Mouse (Mus musculus): ENCODE measurements around the gene Foxp3. TPM values are rescaled to one million over a fixed set of nuclear protein-coding genes. Genes with fewer than 3 reads are reported as not detected.

Gene Foxp3
- polyA plus RNA-seq (2012; ENCODE audit: insufficient read depth, insufficient read length, low replicate concordance, missing spikeins): not detected in 2 replicates

DNA sequence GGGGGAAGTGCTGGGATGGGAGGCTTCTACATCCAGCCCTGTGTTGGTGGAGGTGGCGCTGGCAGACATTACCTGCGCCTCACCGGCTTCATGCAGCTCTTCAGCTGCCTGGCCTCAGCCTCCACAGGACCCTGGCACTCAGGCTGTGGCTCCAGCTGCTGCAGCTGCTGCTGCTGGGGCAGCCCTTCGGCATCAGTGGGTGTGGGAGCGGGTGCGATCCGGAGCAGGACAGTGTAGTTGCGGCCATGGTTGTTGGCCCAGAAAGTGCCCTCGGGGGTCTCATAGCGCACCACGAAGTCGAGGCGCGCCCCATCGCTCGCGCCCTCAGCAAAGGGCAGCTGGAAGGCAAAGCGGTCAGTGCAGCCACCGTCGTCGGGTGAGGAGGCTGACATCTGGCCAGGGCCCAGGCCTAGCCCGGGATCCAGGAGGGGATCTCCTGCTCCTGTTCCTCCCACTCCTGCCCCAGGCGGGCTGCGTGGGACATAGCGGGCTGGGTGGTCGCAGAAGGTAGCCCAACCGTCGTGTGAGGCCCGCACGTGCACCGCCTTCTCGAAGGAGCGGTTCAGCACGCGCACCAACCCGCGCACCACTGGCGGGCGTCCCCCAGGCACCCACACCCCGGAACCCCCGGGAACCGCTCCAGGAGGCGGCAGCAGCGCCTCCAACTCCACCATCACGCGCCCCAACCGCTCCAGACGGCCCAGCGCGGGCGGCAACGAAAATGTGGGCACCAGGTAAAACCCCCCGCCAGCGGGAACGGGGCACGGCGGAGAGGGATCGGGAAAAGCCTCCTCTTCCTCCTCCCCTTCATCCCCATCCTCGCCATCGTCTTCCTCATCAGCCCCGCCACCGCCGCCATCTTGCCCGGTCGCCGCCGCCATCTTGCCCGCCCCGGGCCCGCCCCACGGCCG is at the start of gene Foxp3:
Gene Foxp3, plus strand, starts transcription at position 469 of the 911 bp plus-strand sequence.
- 23% methylated on average over 70 of the region's 72 CpGs for WGBS
- H3K4me3 ChIP-seq (ENCODE audit: insufficient read depth, low read depth, low read length): peak within 1 kb of the TSS; percentile 92
- TF ChIP-seq POLR2A (IDR thresholded peaks at IDR 0.05; ENCODE audit: insufficient read depth, low read depth, low read length) (no peak), CTCF (IDR thresholded peaks at IDR 0.05; ENCODE audit: insufficient read depth, low read depth, low read length) (no peak)
- peak within 1 kb of the TSS; percentile 99 for H3K27ac ChIP-seq (ENCODE audit: insufficient read depth, low read depth, low read length)
- peaks cover 20% of the 10 kb centered on the region for H3K4me1 ChIP-seq (ENCODE audit: control insufficient read depth, insufficient read depth, low read length)

GRCm38 (mm10) chrX:7524961-7525360 is 48.5 kb upstream of the Foxp3 start:
- TF ChIP-seq CTCF (IDR thresholded peaks at IDR 0.05; ENCODE audit: insufficient read depth, low read depth, low read length): no peak
- no peak for TF ChIP-seq POLR2A (IDR thresholded peaks at IDR 0.05; ENCODE audit: insufficient read depth, low read depth, low read length)
- no peak overlapping the region for H3K4me3 ChIP-seq (ENCODE audit: insufficient read depth, low read depth, low read length)
- H3K27ac ChIP-seq (ENCODE audit: insufficient read depth, low read depth, low read length): no peak overlapping the region
- WGBS: 37% methylated on average over 3 of the region's 3 CpGs
- H3K4me1 ChIP-seq (ENCODE audit: control insufficient read depth, insufficient read depth, low read length): no peaks in the 10 kb centered on the region

DNA sequence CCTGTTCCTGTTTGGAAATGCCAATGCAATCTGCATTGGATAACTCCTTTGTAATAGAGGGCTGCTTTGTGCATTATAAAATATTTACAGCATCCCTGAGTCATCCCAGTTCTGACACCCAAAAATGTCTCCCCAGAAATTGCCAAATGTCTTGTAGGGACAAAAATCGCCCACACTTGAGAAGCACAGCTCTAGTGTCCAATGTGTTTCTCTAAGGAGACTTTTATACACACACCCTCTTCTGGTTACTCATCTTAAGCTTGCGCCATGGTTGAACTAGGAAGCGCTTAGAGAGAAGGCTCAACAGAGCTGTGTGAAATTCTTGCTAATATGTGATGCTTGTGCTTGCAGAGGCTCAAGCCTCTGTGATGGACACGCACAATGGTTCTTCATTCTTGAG is 20.0 kb upstream of the Foxp3 start:
- TF ChIP-seq POLR2A (IDR thresholded peaks at IDR 0.05; ENCODE audit: insufficient read depth, low read depth, low read length) (no peak), CTCF (IDR thresholded peaks at IDR 0.05; ENCODE audit: insufficient read depth, low read depth, low read length) (no peak)
- Histone ChIP-seq H3K4me1 (ENCODE audit: control insufficient read depth, insufficient read depth, low read length) (no peaks in the 10 kb centered on the region), H3K27ac (ENCODE audit: insufficient read depth, low read depth, low read length) (no peak overlapping the region), H3K4me3 (ENCODE audit: insufficient read depth, low read depth, low read length) (no peak overlapping the region)
- 88% methylated on average over 4 of the region's 4 CpGs for WGBS

DNA sequence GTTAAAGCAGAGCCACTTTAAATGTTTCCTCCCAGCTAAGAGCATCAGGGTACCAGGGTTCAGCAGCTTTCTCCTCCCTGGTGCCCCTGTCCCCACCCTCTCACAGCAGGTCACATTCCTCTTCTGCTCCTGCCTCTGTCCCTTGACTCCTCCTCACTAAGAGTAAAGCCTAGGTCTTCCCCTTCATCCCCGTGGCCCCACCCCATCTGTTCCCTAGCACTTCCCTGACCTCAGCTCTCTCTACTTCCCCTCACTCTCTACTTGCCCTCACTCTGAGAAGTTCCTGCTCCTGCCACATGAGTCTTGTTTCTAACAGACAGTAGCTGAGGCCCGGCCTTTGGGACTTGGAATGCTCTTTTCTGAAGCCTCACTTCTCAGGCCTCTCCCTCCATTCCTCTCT is 10.4 kb upstream of the Foxp3 start:
- TF ChIP-seq CTCF (IDR thresholded peaks at IDR 0.05; ENCODE audit: insufficient read depth, low read depth, low read length): no peak
- no peak for TF ChIP-seq POLR2A (IDR thresholded peaks at IDR 0.05; ENCODE audit: insufficient read depth, low read depth, low read length)
- Histone ChIP-seq H3K27ac (ENCODE audit: insufficient read depth, low read depth, low read length) (no peak overlapping the region), H3K4me1 (ENCODE audit: control insufficient read depth, insufficient read depth, low read length) (no peaks in the 10 kb centered on the region), H3K4me3 (ENCODE audit: insufficient read depth, low read depth, low read length) (no peak overlapping the region)
- WGBS: 40% methylated on average over 2 of the region's 2 CpGs

DNA sequence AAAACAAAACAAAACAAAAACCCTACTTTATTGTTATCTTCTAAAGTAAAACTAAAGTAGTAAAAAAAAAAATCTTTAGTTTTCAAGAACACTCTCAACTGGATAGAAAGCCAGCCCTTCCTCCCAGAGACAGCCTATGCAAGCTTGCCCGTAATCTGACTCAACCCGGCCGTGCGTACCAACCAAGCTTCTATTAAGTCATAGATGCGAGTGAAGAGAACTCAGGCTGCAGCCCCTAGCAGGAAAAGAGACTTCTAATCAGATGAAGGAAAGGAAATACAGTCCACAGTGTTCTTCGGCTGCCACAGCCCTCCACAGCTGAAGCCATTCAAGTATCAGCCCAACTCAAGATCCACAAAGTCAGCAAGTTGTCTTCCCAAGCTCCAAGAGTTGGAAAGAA is 7.1 kb upstream of the Foxp3 start:
- WGBS: 85% methylated on average over 6 of the region's 6 CpGs
- H3K4me3 ChIP-seq (ENCODE audit: insufficient read depth, low read depth, low read length): no peak overlapping the region
- TF ChIP-seq POLR2A (IDR thresholded peaks at IDR 0.05; ENCODE audit: insufficient read depth, low read depth, low read length): no peak
- TF ChIP-seq CTCF (IDR thresholded peaks at IDR 0.05; ENCODE audit: insufficient read depth, low read depth, low read length): no peak
- H3K27ac ChIP-seq (ENCODE audit: insufficient read depth, low read depth, low read length): no peak overlapping the region
- H3K4me1 ChIP-seq (ENCODE audit: control insufficient read depth, insufficient read depth, low read length): peaks cover 7% of the 10 kb centered on the region; the same call in 1 of the 2 replicates

GRCm38 (mm10) chrX:7567491-7567890 is 6.0 kb upstream of the Foxp3 start:
- peaks cover 9% of the 10 kb centered on the region for H3K4me1 ChIP-seq (ENCODE audit: control insufficient read depth, insufficient read depth, low read length)
- TF ChIP-seq POLR2A (IDR thresholded peaks at IDR 0.05; ENCODE audit: insufficient read depth, low read depth, low read length) (no peak), CTCF (IDR thresholded peaks at IDR 0.05; ENCODE audit: insufficient read depth, low read depth, low read length) (no peak)
- 63% methylated on average over 9 of the region's 9 CpGs for WGBS
- no peak overlapping the region for H3K4me3 ChIP-seq (ENCODE audit: insufficient read depth, low read depth, low read length)
- no peak overlapping the region for H3K27ac ChIP-seq (ENCODE audit: insufficient read depth, low read depth, low read length)

DNA sequence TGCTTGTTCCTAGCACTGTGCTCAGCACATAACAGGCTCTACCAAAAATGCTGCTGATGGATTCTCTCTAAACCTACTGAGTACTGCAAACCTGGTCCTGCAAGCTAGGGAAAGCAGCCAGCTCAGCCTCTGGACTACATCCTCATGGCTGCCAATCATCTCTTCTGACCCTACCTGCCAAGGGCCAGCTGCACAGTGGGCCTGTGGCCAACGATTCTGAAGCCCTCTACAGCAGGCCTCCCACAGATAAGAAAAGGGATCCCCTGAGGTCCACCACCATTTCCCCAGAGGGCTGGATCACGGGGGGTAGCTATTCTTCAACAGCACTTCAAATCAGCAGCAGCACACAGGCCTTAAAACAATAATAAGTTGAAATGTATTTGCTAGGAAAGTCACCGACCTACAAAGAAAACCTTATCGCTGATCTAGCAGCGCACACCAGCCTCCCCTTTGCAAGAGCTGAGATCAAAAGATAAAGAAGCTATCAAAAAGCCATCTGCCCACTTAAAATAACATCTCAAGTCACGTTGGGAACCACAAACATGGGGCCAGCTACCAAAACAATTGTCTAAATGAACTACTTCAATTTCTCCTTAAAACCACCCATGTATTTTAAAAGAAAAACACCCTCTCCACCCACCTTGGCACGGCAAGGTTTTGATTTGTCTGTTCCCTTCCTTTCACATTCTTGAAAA is 2.8 kb upstream of the Foxp3 start:
- peaks cover 20% of the 10 kb centered on the region for H3K4me1 ChIP-seq (ENCODE audit: control insufficient read depth, insufficient read depth, low read length)
- WGBS: 40% methylated on average over 7 of the region's 7 CpGs
- no peak overlapping the region for H3K27ac ChIP-seq (ENCODE audit: insufficient read depth, low read depth, low read length)
- no peak for TF ChIP-seq CTCF (IDR thresholded peaks at IDR 0.05; ENCODE audit: insufficient read depth, low read depth, low read length)
- no peak for TF ChIP-seq POLR2A (IDR thresholded peaks at IDR 0.05; ENCODE audit: insufficient read depth, low read depth, low read length)
- H3K4me3 ChIP-seq (ENCODE audit: insufficient read depth, low read depth, low read length): no peak overlapping the region

- Histone ChIP-seq H3K27ac (ENCODE audit: insufficient read depth, low read depth, low read length) (no peak overlapping the region), H3K4me1 (ENCODE audit: control insufficient read depth, insufficient read depth, low read length) (peaks cover 20% of the 10 kb centered on the region), H3K4me3 (ENCODE audit: insufficient read depth, low read depth, low read length) (no peak overlapping the region)
- WGBS: 90% methylated on average over 9 of the region's 9 CpGs
- TF ChIP-seq CTCF (IDR thresholded peaks at IDR 0.05; ENCODE audit: insufficient read depth, low read depth, low read length) (no peak), POLR2A (IDR thresholded peaks at IDR 0.05; ENCODE audit: insufficient read depth, low read depth, low read length) (no peak)
These were observed 1.8 kb upstream of the Foxp3 start for GRCm38 (mm10) chrX:7571565-7572136.
